Mouse (Mus musculus) hindbrain, embryonic 15.5 days (tissue): ENCODE results near the gene P2ry13. TPM values are rescaled to one million over a fixed set of nuclear protein-coding genes. Genes with fewer than 3 reads are reported as not detected.

Experiments used
- ATAC-seq: fragments of 200-750 bp; cut with Nextera tagmentation; 2 replicates; pipeline ENCODE4 v1.8.0; 2017; ENCODE audit warnings: low read depth, moderate number of reproducible peaks, moderate TSS enrichment; ENCODE audit not compliant: low FRiP score
- H3K27ac ChIP-seq: fragments of 300-500 bp; sonication (generic); replicated peaks from 2 replicates; pipeline ENCODE4 v1.5.1; 2015; ENCODE audit warnings: mild to moderate bottlenecking, inconsistent platforms
- H3K27me3 ChIP-seq: fragments of 300-500 bp; sonication (generic); 2 replicates; pipeline ENCODE4 v1.6.1; 2015; ENCODE audit warnings: control low read depth, inconsistent platforms
- H3K36me3 ChIP-seq: fragments of 300-500 bp; sonication (generic); 2 replicates; pipeline ENCODE4 v1.6.1; 2015; ENCODE audit warnings: control low read depth, inconsistent platforms
- H3K4me1 ChIP-seq: fragments of 300-500 bp; sonication (generic); replicated peaks from 2 replicates; pipeline ENCODE4 v1.6.1; 2015; ENCODE audit warnings: control low read depth, inconsistent platforms
- H3K4me2 ChIP-seq: fragments of 300-500 bp; sonication (generic); 2 replicates; pipeline ENCODE4 v1.6.1; 2015; ENCODE audit warnings: moderate library complexity, mild to moderate bottlenecking, inconsistent platforms
- H3K4me3 ChIP-seq: fragments of 300-500 bp; sonication (generic); 2 replicates; pipeline ENCODE4 v1.5.1; 2015; ENCODE audit warnings: mild to moderate bottlenecking, inconsistent platforms
- H3K9ac ChIP-seq: fragments of 300-500 bp; sonication (generic); 2 replicates; pipeline ENCODE4 v1.6.1; 2015; ENCODE audit warnings: inconsistent platforms
- H3K9me3 ChIP-seq: fragments of 300-500 bp; sonication (generic); 2 replicates; pipeline ENCODE4 v1.6.1; 2016; ENCODE audit warnings: control low read depth, inconsistent platforms
- WGBS: fragments of 180-500 bp; shearing (Covaris S2); methylation state at CpG from one replicate; pipeline ENCODE4 v1.1.7; 2015; 5-methylcytosine and 5-hydroxymethylcytosine counted together
- polyA plus RNA-seq: library from polyadenylated mRNA; unstranded; fragments of >200 nt; fragmentation: Nextera tagmentation; extraction: Ambion mirVana; gene quantifications from 2 replicates; pipeline ENCODE4 v1.2.1, GENCODE M21; 2015

Gene P2ry13
- polyA plus RNA-seq, 1 experiment from 2014 or later: 1.5 TPM

DNA sequence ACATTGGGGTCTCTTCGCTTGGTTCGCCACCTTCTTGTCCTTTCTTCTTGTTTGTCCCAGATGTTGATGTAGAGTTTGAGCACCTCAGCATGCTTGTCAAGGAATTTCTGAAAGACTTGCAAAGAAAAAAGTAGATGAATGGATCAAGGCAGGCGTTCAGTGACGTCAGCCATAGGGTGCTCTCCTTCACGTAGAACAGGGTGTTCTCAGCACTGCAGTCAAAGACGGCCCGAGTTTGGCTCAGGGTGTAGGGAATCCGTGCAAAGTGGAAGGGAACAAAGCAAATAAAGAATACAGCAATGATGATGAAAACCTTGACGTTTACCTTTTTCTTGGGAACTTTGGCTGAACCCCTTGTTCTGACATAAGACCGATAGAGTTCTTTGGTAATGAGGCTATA lies 6.5 kb upstream of the P2ry13 start:
- no peaks in the 10 kb centered on the region for H3K9me3 ChIP-seq
- H3K27ac ChIP-seq: no peak overlapping the region
- WGBS: 93% methylated on average over 10 of the region's 10 CpGs
- H3K4me1 ChIP-seq: no peaks in the 10 kb centered on the region
- no peak overlapping the region for H3K4me3 ChIP-seq
- no peak overlapping the region for H3K9ac ChIP-seq
- no peaks in the 10 kb centered on the region for H3K36me3 ChIP-seq
- no peak overlapping the region for H3K4me2 ChIP-seq
- no peak for ATAC-seq
- H3K27me3 ChIP-seq: no peaks in the 10 kb centered on the region

- no peaks in the 10 kb centered on the region for H3K36me3 ChIP-seq
- H3K4me1 ChIP-seq: no peaks in the 10 kb centered on the region
- H3K27ac ChIP-seq: no peak overlapping the region
- no peak overlapping the region for H3K9ac ChIP-seq
- no peak overlapping the region for H3K4me3 ChIP-seq
- ATAC-seq: no peak
- no peak overlapping the region for H3K4me2 ChIP-seq
- no peaks in the 10 kb centered on the region for H3K27me3 ChIP-seq
- H3K9me3 ChIP-seq: no peaks in the 10 kb centered on the region
These were observed 1.7 kb upstream of the P2ry13 start for GRCm38 (mm10) chr3:59212404-59212803.

DNA sequence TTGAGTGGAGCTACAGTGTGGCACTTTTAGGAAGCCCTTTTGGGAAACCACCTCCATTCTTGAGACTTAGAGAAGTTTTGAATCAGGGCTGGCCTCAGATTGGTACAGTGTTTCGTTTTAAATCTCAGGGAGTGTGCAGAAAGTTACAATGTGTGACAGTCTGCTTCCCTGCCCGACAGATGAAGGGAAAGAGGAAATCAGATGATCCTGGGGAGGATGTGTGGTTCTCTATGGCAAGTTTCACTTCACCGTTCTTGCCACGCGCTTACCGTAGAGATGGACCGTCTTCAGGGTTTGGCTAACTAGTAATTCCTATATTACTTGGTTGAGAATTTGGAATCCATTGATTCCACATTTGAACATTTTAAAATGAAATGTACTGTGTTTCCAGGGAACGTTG lies 1.1 kb upstream of the P2ry13 start:
- H3K4me1 ChIP-seq: no peaks in the 10 kb centered on the region
- H3K9ac ChIP-seq: no peak overlapping the region
- H3K4me2 ChIP-seq: no peak overlapping the region
- no peaks in the 10 kb centered on the region for H3K9me3 ChIP-seq
- ATAC-seq: no peak
- no peak overlapping the region for H3K27ac ChIP-seq
- no peaks in the 10 kb centered on the region for H3K36me3 ChIP-seq
- WGBS: 93% methylated on average over 8 of the region's 8 CpGs
- no peak overlapping the region for H3K4me3 ChIP-seq
- H3K27me3 ChIP-seq: no peaks in the 10 kb centered on the region

DNA sequence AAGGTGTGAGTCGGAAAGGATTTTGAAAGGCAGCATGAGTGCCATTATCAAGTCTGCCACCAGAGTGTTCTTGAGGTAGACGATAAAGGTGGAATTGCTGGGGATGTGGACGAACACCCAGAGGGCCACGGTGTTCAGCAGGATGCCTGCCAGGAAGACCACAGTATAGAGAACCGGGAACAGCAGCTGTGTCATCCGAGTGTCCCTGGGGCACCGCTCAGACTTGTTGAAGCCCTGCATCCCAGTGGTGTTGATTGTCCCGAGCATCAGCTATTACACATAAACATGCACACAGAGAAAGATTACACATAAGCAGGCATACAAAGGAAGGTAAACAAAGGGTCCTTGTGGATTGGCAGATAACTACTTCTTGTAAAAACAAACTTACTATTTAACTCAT lies 593 bp downstream of the P2ry13 start:
- no peak overlapping the region for H3K9ac ChIP-seq
- H3K4me2 ChIP-seq: no peak overlapping the region
- no peaks in the 10 kb centered on the region for H3K4me1 ChIP-seq
- H3K4me3 ChIP-seq: no peak overlapping the region
- H3K9me3 ChIP-seq: no peaks in the 10 kb centered on the region
- no peak overlapping the region for H3K27ac ChIP-seq
- no peak for ATAC-seq
- no peaks in the 10 kb centered on the region for H3K27me3 ChIP-seq
- H3K36me3 ChIP-seq: no peaks in the 10 kb centered on the region
- WGBS: 76% methylated on average over 8 of the region's 8 CpGs

DNA sequence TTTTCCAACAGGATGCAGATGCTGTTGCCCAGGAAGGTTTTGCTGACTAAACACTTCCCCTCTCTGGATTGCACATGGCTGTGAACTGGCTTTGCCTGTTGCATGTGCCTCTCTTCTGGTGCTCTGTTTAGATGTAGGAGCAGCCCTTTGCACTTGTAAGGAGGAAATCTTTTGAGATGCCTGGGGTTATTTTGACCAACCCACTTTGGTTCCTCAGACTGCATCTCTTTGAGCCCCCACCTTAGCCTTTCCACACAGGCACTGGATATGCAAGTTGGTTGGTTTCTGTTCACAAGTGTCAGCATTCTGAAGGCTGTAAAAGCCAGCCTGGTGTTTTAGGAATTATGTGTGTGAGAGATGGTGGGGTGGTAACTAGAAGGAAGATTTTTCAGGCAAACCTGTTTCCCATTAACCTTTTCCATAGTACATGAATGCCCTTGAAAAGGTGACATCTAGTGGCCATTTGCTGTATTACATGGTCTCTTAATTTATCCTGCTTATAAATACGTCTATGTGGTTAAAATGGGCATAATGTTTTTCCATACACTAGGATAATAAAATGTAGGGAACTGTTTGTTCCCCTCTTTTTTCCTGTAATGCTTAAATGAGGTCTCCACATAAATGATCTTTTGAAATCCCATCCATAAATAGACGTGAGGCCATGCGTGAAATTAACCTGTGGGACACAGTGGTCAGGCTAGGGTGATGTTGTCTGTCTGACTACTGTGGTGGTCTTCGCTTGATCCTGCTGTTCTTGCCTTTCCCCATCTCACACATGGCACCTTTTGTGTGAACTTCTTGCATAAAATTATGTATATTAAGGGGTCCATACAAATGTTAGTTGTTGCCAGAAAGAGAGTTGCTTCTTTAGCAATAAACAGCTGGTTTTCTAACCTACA lies 1.8 kb downstream of the P2ry13 start:
- H3K27ac ChIP-seq: no peak overlapping the region
- H3K4me1 ChIP-seq: no peaks in the 10 kb centered on the region
- 65% methylated on average over 4 of the region's 4 CpGs for WGBS
- no peaks in the 10 kb centered on the region for H3K9me3 ChIP-seq
- peak; percentile 69 for ATAC-seq
- no peaks in the 10 kb centered on the region for H3K27me3 ChIP-seq
- H3K4me3 ChIP-seq: no peak overlapping the region
- H3K36me3 ChIP-seq: no peaks in the 10 kb centered on the region
- no peak overlapping the region for H3K4me2 ChIP-seq
- H3K9ac ChIP-seq: no peak overlapping the region

- Histone ChIP-seq H3K27me3 (no peaks in the 10 kb centered on the region), H3K4me2 (no peak overlapping the region), H3K4me1 (no peaks in the 10 kb centered on the region), H3K27ac (no peak overlapping the region), H3K9ac (no peak overlapping the region), H3K36me3 (no peaks in the 10 kb centered on the region), H3K9me3 (no peaks in the 10 kb centered on the region), H3K4me3 (no peak overlapping the region)
- no peak for ATAC-seq
- 79% methylated on average over 4 of the region's 4 CpGs for WGBS
These were observed 4.7 kb downstream of the P2ry13 start for GRCm38 (mm10) chr3:59205941-59206340.

DNA sequence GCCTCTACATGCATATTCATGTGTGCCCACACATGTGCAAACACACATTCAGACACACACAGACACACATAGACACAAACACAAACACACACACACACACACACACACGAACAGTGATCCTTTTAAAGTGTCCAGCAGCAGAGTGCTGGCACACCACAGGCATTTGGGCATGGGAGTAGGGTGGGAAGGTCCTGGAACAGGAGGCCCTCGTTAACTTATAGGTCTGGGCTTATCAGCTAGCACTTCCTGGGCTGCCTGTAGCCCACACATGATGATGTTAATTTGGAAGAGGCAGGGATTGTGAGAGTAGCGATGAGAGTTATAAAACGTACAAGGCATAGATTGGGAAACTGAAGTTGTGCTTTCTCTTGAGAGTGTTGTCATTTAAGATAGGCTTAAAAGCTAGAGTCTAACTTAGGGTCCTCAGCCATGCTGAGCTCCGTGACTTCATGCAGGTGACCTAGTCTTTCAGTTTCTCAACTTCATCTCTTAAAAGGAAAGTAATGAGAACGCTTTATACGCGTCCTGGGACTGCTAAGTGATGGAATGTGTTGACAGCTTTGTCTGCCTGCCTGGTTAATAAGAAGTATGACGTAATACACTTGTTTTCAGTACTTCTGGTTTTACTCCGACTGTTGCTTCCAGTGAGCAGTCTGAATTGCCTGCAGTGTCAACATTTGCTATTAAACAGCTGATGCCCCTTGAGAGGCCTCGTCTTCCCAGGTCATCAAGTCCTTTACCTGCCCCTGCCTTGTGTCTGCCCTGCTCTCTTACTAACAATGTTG lies 5.8 kb downstream of the P2ry13 start:
- Histone ChIP-seq H3K9ac (no peak overlapping the region), H3K4me1 (no peaks in the 10 kb centered on the region), H3K27ac (no peak overlapping the region), H3K27me3 (no peaks in the 10 kb centered on the region), H3K36me3 (no peaks in the 10 kb centered on the region), H3K4me2 (no peak overlapping the region), H3K4me3 (no peak overlapping the region), H3K9me3 (no peaks in the 10 kb centered on the region)
- 87% methylated on average over 11 of the region's 11 CpGs for WGBS
- ATAC-seq: no peak

DNA sequence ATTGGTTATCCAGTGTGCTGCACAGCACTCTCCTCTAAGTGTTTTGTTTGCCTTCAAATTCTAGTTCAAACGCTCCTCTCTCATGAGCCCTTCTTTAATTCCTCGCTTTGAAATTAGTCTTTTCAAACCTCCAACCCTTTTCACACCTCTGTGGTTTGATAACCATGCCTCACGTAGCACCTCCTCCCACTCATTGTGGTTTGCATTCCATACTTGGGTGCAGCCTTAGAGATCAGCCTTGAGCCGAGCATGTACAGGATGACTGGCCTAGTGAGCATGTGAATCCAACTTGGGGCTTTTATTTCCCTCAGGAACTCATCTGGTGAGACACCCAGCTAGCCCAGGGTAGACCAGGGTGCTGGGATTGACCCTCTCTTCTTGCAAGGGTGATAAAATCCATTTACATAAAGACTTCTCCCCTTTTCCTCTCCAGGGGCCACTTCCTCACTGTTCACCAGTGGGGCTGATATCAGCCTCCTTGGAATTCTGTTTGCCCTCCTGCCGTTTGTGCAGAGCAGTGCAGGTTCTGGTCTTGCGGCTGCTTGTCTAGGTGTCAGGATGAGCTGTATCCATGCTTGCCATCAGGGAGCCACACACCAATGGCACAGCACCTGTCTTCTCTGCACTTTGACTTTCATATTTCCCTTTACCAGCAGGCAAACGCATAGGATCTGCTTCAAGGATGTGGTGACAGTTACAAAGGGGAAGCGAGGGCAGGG lies 6.7 kb downstream of the P2ry13 start:
- Histone ChIP-seq H3K27me3 (no peaks in the 10 kb centered on the region), H3K9ac (no peak overlapping the region), H3K4me1 (no peaks in the 10 kb centered on the region), H3K27ac (no peak overlapping the region), H3K36me3 (no peaks in the 10 kb centered on the region), H3K4me3 (no peak overlapping the region), H3K4me2 (no peak overlapping the region), H3K9me3 (no peaks in the 10 kb centered on the region)
- WGBS: 83% methylated on average over 8 of the region's 8 CpGs
- no peak for ATAC-seq

DNA sequence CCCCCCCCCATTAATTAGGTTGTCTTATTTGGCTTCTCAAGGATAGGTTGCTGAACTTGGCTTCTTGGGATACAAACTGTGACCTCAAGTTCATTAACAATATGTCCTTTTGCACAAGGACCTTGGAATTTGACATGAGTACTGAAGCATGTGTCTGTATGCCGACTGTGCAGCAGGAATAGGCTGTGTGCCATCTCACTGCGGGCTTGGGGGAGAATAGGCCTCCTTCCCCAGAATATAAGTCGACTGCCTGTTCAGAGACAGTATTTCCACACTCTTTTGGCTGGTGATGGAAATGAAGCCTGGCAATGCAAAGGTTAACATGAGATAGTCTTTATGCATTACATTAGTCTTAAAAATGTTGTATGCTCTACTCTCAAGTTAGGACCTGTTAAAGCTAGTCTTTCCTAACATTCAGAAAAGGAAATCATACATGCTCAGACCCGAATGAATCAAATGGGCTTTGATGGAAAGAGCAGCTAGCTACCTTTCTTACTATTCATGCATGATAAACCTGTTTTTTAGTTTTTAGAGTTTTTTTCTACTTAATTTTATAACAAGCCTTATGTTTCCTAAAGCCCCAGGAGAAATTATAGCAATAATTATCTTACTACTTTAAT lies 13.2 kb downstream of the P2ry13 start:
- no peaks in the 10 kb centered on the region for H3K27me3 ChIP-seq
- H3K4me3 ChIP-seq: no peak overlapping the region
- H3K36me3 ChIP-seq: no peaks in the 10 kb centered on the region
- no peak overlapping the region for H3K27ac ChIP-seq
- H3K4me1 ChIP-seq: no peaks in the 10 kb centered on the region
- no peak overlapping the region for H3K4me2 ChIP-seq
- no peak overlapping the region for H3K9ac ChIP-seq
- WGBS: 79% methylated on average over 4 of the region's 4 CpGs
- no peak for ATAC-seq
- H3K9me3 ChIP-seq: no peaks in the 10 kb centered on the region

DNA sequence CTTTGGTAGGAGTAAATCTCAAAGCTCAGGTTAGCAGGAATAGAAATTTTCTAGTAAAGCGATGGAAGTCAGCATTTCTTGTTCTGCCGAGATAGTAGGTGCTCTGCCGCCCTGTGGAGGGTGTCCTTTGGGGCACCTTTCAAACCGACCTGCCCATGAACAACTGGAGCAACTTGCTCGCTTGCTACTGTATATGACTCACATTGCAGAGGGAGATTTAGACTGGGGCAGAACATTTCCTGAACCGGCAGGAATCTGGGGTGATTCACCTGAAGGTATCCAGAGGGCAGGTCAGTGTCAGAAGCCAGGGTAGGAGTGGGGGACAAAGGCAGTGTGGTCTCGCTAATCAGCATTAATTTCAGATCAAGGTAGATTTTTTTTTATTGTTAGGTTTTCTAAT lies 15.7 kb downstream of the P2ry13 start, which contains the start of gene Gpr87:
Gene Gpr87 (minus strand): TSS at position 167 of the 400 bp plus-strand sequence.
- H3K9me3 ChIP-seq: no peaks in the 10 kb centered on the region
- no peaks in the 10 kb centered on the region for H3K4me1 ChIP-seq
- no peaks in the 10 kb centered on the region for H3K36me3 ChIP-seq
- no peak within 1 kb of the TSS for H3K9ac ChIP-seq
- no peak for ATAC-seq
- H3K4me2 ChIP-seq: no peak within 1 kb of the TSS
- no peak within 1 kb of the TSS for H3K27ac ChIP-seq
- no peak within 1 kb of the TSS for H3K4me3 ChIP-seq
- WGBS: 90% methylated on average over 7 of the region's 7 CpGs
- no peaks in the 10 kb centered on the region for H3K27me3 ChIP-seq

DNA sequence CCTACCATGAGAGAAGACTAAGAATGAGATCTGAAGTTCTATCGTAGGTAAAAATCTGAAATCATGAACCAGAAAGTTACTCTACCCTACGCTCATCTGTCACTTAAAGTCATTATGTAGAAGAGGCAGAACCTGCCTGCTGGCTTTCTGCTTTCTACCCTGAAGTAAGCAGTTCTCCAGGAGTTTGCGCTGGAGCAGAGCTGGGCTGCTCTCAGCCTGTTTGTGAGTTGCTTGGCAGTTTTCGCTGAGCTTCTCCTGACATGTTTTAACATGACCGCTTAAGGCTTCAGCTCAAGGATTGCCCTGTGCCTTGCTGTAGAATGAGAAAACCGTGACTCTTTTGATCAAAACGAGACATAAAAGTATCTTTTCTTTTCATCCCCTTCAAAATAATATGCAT lies 16.6 kb downstream of the P2ry13 start:
- WGBS: 92% methylated on average over 7 of the region's 7 CpGs
- no peak for ATAC-seq

More for the DNA sequence above, 16.6 kb downstream of the P2ry13 start:
- H3K9me3 ChIP-seq: no peaks in the 10 kb centered on the region
- H3K27ac ChIP-seq: no peak overlapping the region
- no peak overlapping the region for H3K9ac ChIP-seq
- H3K4me3 ChIP-seq: no peak overlapping the region
- H3K4me2 ChIP-seq: no peak overlapping the region
- no peaks in the 10 kb centered on the region for H3K4me1 ChIP-seq
- no peaks in the 10 kb centered on the region for H3K36me3 ChIP-seq
- H3K27me3 ChIP-seq: no peaks in the 10 kb centered on the region
